Mouse (Mus musculus) left cerebral cortex, adult 18-20 months (tissue): ENCODE results near the gene Klhl28. TPM values are rescaled to one million over a fixed set of nuclear protein-coding genes. Genes with fewer than 3 reads are reported as not detected.

Experiments
- DNase-seq, 2 experiments: peaks; one replicate each; pipeline ENCODE4 v3.0.0; 2021 to 2022; ENCODE audit warnings: low spot score in 2 of 2, mixed read lengths in 1 of 2
- long read RNA-seq, 2 experiments: library from polyadenylated mRNA; stranded (forward); transcript quantifications; one replicate each; pipeline ENCODE4 v2.0.0; 2021
- total RNA-seq, 2 experiments: library from RNA; stranded (reverse); gene quantifications; 2 replicates each; pipeline ENCODE4 v1.2.3; 2021

The Klhl28 gene
- 10 to 100 TPM; 24.5 to 26.6 TPM for total RNA-seq
- long read RNA-seq, experiment 1, full-length matches to known transcripts: 2 of 4 reads
- long read RNA-seq, experiment 1, partial matches to known transcripts: 1 of 4 reads
- long read RNA-seq, experiment 1, other reads (novel, unspliced or antisense): 1 of 4 reads
- long read RNA-seq, experiment 2, full-length matches to known transcripts: 2 of 2 reads
- long read RNA-seq, experiment 2, partial matches to known transcripts: 0 of 2 reads
- long read RNA-seq, experiment 2, other reads (novel, unspliced or antisense): 0 of 2 reads

DNA sequence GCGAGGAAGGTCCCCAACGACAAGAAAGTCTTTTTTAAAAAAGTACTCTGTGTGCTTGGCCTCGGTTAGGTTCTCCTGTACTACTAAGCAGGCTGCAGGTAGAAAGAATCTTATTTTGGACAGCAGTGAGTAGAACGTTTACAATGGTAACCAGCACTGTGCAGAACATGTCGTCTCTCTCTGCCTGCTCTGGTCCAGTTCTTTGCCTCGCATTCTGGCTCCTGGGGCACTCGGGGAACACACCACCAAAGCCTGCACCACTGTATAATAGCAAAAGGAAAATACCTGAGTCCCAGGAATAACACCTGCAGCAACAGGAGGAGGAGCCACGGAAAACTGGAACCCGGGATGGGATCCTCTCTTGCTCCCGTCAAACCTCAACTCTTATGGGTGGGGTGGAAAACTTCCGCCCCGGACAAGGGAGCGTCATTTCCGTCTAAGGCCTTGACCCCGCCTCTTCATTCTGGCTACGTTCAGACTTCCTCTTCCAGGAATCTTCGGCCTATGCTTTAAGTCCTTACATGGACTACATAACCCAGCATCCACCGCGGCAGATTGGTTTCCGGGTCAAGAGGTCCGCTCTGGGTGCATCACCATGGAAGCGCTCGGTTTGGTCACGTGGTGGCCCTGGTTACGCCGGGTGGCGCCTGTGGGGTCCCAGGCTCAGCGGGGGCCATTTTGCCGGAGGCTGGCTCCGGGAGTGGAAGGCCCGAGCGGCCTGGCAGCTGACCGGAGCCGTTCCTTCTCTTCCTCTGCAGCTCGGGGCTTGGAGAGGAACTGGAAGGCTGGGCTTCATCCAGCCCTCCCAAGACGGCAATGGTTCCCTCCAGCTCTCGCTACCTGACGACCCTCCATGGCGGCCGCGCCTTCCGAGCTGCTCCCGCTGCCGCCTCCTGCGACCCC lies at the start of gene Klhl28, which contains the start of gene Togaram1:
Klhl28 (minus strand) TSS at position 411 of the 903 bp plus-strand sequence.
Togaram1 (plus strand) TSS at position 681 of the 903 bp plus-strand sequence.
- peak; percentile 99 for DNase-seq

DNA sequence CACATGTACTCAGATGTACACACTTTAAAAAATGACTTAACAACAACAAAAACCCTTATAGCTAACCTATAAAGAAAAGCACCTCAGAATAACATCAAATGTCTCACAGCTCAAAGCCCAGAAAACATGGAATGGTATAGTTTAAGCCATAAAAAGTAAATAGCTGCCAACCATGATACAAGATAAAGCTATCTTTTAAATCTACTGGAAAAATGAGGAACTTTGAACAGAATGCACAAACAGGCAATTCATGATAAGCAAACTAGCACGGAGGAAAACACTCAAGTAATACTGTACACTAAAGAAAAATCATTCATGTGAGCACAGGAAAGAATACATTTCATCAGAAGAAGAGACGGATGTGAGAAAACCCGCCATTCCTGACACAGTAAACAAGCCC lies 42.4 kb upstream of the Klhl28 start:
- DNase-seq: no peak

DNA sequence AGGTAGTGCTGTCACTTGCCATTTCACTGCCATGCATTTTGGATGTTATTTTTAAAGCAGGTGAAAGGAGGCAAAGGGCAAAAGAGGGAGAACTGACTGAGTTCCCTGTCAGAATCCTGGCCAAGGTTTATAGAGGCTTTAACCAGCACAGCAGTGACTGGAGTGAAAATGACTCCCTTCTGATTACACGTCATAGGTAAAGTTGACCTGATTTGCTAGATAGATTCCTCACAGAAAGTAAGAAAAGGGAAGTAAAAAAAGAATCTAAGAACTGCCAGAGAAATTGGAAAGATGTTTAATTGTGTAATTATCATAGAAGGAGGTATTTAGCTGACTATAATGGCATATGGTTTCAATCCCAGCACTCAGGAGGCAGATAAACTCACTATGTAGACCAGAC lies 12.2 kb upstream of the Klhl28 start:
- no peak for DNase-seq

DNA sequence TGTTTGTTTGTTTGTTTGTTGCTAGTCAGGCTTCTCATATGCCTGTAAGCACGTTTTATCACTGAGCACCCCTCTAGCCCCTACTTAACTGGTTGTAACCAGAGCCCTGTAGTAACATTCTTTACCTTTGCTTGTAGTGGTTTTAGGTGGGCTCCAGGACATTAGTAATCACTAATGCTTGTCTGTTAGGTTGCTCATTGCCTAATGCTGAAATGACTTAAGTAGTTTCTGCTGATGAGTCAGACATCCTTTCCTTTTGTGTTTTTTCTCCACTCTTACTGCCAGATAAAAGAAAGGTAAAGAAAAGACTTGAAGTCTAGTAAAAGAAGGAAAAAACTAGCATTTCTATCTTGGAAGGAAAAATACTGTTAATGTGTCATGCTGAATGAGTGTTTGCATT lies 10.9 kb upstream of the Klhl28 start:
- DNase-seq: no peak

DNA sequence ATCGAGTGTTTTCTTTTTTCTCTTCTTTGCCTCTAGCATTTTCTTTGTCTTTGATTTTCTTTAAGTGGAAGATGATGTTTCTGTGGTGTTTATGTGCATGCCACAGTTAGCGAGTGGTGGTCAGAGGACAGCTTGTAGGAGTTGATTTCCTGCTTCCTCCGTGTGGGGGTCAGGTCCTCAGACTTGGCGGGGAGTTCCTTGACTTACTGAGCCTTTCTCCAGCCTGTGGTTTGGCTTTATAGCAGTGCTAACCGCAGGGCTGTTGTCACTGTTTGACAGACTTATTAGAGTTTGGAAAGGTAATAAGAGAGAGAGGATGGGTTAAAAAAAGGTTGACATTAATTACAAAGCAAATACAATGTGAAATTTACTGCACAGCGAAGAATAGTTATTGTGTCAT lies 10.2 kb upstream of the Klhl28 start:
- no peak for DNase-seq

DNA sequence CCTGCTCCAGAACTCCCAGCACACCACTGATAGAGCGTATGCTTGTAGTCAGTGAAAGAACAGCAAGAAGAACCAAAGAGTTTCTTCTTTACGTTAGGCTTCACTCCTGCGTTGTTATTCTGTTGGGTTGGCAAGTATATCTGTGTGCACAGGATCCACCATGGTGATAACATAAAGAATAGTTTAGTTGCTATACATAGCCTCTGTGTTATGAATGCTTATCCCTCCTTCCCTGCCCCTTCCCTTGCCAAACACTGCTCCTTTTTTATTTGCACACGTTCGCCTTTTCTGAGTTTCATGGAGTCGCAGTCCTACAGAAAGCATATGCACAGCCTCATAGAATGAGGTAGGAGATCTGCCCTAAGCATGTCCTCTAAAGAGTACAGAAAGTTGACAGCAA lies 6.7 kb upstream of the Klhl28 start:
- no peak for DNase-seq

DNA sequence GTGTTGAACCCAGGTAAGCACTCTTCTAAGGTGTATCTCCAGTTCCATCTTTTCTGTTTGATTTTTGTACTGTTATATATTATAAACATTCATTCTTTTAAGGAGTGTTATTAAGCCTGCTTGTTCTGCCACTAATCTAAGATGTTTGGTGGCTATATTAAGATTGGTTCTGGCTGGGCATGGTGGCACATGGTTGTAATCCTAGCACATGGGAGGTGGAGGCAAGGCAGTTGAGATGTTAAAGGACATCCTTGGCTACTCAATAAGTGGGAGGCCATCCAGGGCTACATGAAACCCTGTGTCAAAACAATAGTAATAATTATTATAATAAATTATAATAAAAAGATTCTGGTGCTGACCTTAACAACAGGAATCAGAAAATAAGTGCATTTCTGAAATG lies 6.1 kb upstream of the Klhl28 start:
- no peak for DNase-seq

DNA sequence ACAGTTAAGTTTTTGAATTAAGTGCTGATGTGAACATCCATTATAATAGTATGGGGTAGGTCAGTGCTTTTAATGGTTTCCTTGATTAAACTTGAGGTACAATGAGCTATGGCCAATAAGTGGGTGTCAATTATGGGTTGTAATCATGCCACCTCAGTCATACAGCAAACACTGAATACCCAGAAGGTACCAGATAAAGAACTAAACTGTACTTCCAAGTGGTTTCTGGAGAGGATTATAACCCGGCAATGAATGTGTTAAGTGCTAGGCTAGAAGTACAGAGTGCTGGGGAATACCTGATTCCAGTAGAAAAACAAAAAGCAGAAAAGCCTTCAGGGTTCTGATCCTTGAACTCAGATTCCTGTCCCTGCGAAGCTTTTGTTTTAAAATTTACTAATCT lies 2.7 kb upstream of the Klhl28 start:
- no peak for DNase-seq

DNA sequence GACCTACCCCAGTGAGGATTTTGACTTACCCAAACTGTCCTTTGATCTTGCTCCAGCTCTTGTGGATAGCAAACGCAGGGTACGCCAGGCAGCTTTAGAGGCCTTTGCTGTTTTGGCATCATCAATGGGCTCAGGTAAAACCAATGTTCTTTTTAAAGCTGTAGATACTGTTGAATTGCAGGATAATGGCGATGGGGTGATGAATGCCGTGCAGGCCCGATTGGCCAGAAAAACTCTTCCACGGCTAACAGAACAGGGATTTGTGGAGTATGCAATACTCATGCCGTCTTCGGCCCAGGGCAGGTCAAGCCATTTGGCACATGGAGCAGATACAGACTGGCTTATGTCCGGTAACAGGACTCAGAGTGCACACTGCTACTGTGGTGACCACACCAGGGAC lies 2.1 kb upstream of the Klhl28 start:
- no peak for DNase-seq

DNA sequence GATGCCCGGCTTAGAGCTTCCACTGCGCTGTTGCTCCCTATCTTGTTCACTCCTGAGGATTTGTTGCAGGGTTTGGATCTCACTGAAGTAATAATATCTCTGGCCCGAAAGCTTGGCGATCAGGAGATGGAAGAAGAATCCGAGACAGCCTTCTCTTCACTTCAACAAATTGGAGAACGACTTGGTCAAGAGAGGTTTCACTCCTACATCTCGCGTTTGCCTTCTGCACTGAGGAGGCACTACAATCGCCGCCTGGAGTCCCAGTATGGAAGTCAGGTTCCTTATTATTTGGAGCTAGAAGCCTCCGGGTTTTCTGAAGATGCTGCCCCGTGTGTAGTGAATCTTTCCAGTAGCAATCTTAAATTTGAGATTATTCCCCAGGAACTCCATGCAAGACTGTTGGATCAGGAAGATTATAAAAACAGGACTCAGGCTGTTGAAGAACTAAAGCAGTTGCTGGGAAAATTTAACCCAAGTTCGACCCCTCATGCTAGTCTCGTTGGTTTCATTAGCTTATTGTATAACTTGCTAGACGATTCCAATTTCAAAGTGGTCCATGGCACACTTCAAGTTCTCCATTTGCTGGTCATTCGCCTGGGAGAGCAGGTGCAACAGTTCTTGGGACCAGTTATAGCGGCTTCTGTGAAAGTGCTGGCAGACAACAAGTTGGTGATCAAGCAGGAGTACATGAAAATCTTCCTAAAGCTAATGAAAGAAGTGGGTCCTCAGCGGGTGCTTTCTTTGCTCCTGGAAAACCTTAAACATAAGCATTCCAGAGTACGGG lies 1.5 kb upstream of the Klhl28 start:
- DNase-seq: no peak

DNA sequence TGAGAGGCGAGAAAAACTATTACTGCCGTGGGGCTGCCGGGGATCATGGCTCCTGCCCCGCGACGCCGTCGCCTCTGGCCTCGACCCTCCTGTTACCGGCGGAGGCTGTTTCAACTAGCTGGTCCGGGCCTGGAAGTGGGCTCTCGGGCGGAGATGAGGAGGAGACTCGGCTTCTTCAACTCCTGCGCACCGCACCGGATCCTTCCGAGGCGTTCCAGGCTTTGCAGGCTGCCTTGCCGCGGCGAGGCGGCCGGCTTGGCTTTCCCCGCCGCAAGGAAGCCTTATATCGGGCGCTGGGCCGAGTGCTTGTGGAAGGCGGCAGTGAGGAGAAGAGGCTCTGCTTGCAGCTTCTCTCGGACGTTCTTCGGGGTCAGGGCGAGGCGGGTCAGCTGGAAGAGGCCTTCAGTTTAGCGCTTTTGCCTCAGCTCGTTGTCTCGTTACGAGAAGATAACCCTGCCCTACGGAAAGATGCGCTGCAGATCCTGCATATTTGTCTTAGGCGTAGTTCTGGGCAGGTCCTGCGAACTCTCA lies 832 bp upstream of the Klhl28 start:
- peak; percentile 36 to 40 for DNase-seq

DNA sequence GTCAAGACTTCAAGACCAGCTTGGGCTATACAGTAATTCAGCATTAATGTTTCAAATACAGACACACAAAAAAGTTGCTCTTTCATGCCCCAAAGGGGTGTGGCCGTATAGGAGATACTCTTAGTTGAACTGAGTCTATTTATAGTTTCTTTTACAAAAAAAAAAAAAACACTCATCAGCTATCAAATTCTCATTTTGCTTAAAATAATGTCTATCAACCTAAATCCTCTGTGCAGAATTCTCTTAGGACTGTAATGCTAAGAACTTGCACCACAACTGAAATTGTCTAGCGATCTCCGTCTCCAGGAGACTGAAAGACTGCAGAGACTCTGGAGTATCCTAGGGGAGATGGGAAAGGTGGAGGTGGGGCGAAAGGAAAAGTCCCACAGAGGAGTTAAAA lies 774 bp downstream of the Klhl28 start:
- no peak for DNase-seq

DNA sequence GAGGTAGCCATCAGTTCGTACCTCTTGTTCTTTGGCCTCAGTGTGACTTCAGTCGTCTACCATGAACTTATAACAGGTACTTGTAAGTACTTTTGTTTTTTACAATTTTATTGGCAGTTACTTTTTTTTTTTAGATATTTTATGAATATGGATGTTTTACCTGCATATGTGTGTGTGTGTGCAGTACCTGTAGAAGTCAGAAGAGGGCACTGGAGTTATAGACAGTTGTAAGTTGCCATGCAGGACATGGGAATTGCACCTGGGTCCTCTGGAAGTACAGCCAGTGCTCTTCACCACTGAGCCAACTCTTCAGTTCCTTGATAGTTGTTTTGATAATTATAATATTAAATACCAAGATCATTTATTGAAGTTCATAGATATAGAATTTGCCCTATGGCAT lies 27.8 kb downstream of the Klhl28 start:
- DNase-seq: no peak

DNA sequence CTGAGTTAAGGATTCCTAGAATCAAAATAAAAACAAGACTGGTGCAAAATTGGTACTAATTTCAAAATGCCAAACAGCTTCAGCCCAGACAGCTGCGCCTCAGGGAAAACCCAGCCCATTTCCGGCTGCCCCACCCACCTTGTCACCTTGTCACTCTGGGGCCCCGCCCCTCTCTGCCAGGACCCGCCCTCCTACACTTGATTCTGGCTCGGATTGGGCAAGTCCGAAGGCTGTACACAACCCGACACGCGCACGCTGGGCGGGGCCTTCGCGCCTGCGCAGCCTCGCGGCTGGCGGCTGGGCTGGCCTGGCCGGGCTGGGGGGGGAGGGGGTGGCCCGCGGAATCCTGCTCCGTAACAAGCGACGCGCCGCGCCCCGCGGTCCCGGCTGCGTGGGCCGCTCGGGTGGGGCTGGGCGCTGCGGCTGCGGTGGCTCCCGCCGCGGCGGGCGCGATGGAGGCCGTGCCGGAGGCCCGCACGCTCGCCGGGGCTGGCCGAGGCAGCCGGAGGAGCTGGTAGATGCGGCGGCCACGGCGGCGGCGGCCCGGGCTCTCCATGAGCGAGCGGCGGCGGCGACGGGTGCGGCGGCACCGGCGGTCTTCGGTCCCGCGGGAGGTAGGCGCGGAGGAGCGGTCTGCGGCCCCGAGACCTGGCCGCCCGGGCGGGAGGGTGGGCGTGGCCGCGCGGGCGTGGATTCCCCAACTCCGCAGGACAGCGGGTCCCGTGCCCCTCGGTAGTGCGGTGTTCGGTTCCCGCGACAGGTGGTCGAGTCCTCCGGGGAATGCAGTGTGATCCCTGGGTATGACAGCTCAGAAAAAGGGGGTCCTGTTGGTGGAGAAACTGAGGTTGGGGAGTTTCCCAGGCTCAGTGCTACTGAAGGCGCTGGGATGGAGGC lies 47.5 kb downstream of the Klhl28 start, which contains the start of gene Gm527:
Gm527 (plus strand) TSS at position 329 of the 894 bp plus-strand sequence.
- peak; percentile 90 to 94 for DNase-seq

DNA sequence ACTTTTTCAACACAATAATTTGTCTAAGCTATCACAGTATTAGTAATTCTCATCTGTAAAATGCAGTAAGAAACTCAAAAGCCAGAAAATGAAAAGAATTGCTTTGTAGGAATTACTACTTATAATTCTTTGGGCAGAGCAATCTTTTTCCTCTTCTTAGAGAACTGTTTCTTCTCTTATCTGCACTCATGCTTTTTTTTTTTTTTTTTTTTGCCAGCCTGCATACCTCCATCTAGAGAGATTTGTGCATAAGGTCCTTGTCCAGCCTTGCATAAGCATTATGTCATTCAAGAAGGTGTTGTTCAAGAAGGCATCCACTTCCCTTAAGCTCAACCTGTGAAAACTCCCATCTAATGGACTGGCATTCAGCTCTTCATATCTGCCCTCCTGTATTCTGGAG lies 48.6 kb downstream of the Klhl28 start:
- no peak for DNase-seq

DNA sequence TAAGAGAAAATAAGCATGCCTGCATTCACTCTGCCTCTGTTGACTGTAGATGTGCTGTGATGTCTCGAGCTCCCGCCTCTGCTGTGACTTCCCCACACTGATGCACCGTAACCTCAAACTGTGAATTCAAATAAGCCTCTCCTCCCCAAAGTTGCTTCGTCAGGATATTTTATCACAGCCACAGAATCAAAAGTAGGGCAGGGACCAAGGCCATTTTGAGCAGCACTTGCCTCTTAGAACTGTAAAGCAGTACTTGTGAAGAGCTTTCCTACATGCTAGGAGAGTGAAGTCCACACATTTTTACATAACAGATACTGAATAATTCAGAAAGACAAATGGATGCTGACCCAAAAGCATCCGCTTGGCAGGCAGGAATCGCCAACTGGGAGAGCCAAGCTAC lies 52.3 kb downstream of the Klhl28 start:
- peak in 1 of 2 experiments; percentile 36 for DNase-seq

DNA sequence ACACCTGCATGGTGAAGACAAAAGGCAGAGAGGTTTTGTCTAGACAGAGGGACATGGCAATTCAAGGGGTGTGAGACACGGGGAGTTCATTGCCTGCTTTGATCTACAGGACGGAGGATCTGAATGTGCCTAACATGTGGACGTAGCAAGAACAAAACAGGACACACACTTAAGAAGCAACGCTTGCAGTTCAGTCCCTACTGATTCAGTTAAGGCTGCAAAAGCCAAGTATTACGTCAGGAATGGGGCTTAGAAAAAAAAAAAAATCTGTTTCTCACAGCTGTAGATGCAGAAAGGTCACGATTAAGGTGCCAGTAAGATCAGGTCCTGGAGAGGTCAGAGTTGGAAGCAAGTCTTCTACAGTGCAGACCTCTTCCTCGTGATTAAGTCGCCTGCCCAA lies 62.1 kb downstream of the Klhl28 start:
- DNase-seq: no peak

DNA sequence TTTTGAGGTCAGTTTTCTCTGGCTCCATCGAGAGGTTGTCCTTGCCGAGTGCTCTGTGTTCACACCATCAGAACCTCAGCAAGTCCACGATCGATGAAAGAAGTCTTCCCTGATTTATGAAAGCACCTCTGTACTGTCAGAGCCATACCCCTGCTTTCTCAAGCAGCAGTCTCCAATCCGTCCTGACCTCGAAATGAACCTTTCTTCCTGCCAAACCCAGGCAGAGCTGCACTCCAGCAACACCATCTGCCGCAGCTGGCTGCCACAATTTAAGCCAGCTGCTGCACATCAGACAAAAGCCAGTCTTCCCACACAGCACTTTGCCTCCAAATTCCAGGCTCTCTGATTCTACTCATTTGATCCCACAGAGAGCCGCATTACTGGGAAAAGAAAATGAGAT lies 62.8 kb downstream of the Klhl28 start:
- DNase-seq: peak in 1 of 2 experiments; percentile 9

DNA sequence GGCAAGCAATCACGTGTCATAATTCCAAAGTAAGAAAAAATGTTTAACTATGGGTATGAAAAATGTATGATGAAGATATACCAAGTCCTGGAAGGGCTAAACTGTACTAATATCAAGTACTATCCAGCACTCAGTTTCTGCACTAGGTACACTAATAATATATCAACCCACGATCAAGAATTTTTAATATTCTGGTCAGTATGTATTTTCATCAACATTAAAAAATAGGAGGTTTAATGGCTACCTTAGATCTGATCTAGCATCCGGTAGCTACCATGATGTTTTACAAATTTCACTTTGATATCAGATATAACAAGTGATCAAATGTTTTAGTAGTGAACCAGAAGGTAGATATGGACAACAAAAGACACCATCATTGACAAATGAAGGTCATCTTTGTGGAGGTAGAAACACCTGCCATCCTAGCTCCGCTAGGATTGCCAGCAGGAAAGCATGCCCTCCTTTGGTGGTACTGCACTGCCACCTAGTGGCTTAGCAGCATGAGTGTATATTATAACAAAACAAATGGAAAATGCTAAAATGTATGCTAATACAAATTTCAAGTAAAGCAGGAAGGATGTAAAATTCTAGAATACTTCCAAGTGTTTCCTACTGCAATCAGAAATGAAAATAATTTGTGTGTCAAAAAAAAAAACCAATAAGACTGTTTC lies 68.1 kb downstream of the Klhl28 start:
- peak; percentile 63 to 75 for DNase-seq
